Mouse (Mus musculus): ENCODE data around the gene Entpd4b. TPM values are rescaled to one million over a fixed set of nuclear protein-coding genes. Genes with fewer than 3 reads are reported as not detected.
"Not testable (repeated sequence)": the region's sequence is repeated elsewhere in the genome, so short reads cannot be mapped to it uniquely, and the experiment has no call there.

The Entpd4b gene
- polyA plus RNA-seq, 2 experiments, result 17.7 to 19.0 TPM

GRCm38 (mm10) chr14:69542695-69543094, 12.5 kb upstream of the Entpd4b start:
- not testable (repeated sequence) for H3K9ac ChIP-seq (ENCODE audit: low read depth, low read length, severe bottlenecking); H3K36me3 ChIP-seq (ENCODE audit: control insufficient read depth, insufficient read depth, low read length); H3K4me1 ChIP-seq (ENCODE audit: control insufficient read depth, insufficient read depth, low read length); H3K27ac ChIP-seq (replicated peaks; ENCODE audit: low read depth, low read length); H3K27me3 ChIP-seq (ENCODE audit: control insufficient read depth, insufficient read depth, low read length); H3K9me3 ChIP-seq (ENCODE audit: control insufficient read depth, low read length); DNase-seq (ENCODE audit: low spot score); H3K4me2 ChIP-seq (replicated peaks; ENCODE audit: low read depth, low read length, severe bottlenecking); ATAC-seq (ENCODE audit: low FRiP score, low read depth); H3K4me3 ChIP-seq (replicated peaks; ENCODE audit: low read length)
- no CpG with 5 or more reads among the region's 7 CpGs for WGBS

GRCm38 (mm10) chr14:69544033-69544432, 11.2 kb upstream of the Entpd4b start:
- H3K9ac ChIP-seq (ENCODE audit: low read depth, low read length, severe bottlenecking); H3K9me3 ChIP-seq (ENCODE audit: control insufficient read depth, low read length); H3K27ac ChIP-seq (replicated peaks; ENCODE audit: low read depth, low read length); H3K4me1 ChIP-seq (ENCODE audit: control insufficient read depth, insufficient read depth, low read length); DNase-seq (ENCODE audit: low spot score); H3K4me3 ChIP-seq (replicated peaks; ENCODE audit: low read length); H3K4me2 ChIP-seq (replicated peaks; ENCODE audit: low read depth, low read length, severe bottlenecking); ATAC-seq (ENCODE audit: low FRiP score, low read depth); H3K36me3 ChIP-seq (ENCODE audit: control insufficient read depth, insufficient read depth, low read length); H3K27me3 ChIP-seq (ENCODE audit: control insufficient read depth, insufficient read depth, low read length): not testable (repeated sequence)
- WGBS, result no CpG with 5 or more reads among the region's 7 CpGs

- DNase-seq (ENCODE audit: low spot score); H3K9me3 ChIP-seq (ENCODE audit: control insufficient read depth, low read length); H3K4me2 ChIP-seq (replicated peaks; ENCODE audit: low read depth, low read length, severe bottlenecking); H3K27ac ChIP-seq (replicated peaks; ENCODE audit: low read depth, low read length); ATAC-seq (ENCODE audit: low FRiP score, low read depth); H3K9ac ChIP-seq (ENCODE audit: low read depth, low read length, severe bottlenecking); H3K36me3 ChIP-seq (ENCODE audit: control insufficient read depth, insufficient read depth, low read length); H3K4me3 ChIP-seq (replicated peaks; ENCODE audit: low read length); H3K4me1 ChIP-seq (ENCODE audit: control insufficient read depth, insufficient read depth, low read length); H3K27me3 ChIP-seq (ENCODE audit: control insufficient read depth, insufficient read depth, low read length): not testable (repeated sequence)
- WGBS, result no CpG with 5 or more reads among the region's 2 CpGs
Observed at GRCm38 (mm10) chr14:69545052-69545451, 10.2 kb upstream of the Entpd4b start.

GRCm38 (mm10) chr14:69547310-69547709, 7.9 kb upstream of the Entpd4b start:
- not testable (repeated sequence) for H3K9me3 ChIP-seq (ENCODE audit: control insufficient read depth, low read length); H3K4me2 ChIP-seq (replicated peaks; ENCODE audit: low read depth, low read length, severe bottlenecking); ATAC-seq (ENCODE audit: low FRiP score, low read depth); H3K4me3 ChIP-seq (replicated peaks; ENCODE audit: low read length); H3K4me1 ChIP-seq (ENCODE audit: control insufficient read depth, insufficient read depth, low read length); H3K27me3 ChIP-seq (ENCODE audit: control insufficient read depth, insufficient read depth, low read length); H3K9ac ChIP-seq (ENCODE audit: low read depth, low read length, severe bottlenecking); DNase-seq (ENCODE audit: low spot score); H3K27ac ChIP-seq (replicated peaks; ENCODE audit: low read depth, low read length); H3K36me3 ChIP-seq (ENCODE audit: control insufficient read depth, insufficient read depth, low read length)
- WGBS, result no CpG with 5 or more reads among the region's 4 CpGs

GRCm38 (mm10) chr14:69556820-69557219, 1.6 kb downstream of the Entpd4b start:
- ATAC-seq (ENCODE audit: low FRiP score, low read depth); H3K9ac ChIP-seq (ENCODE audit: low read depth, low read length, severe bottlenecking); H3K27ac ChIP-seq (replicated peaks; ENCODE audit: low read depth, low read length): not testable (repeated sequence)

GRCm38 (mm10) chr14:69557550-69557949, 2.3 kb downstream of the Entpd4b start:
- no CpG with 5 or more reads among the region's 14 CpGs for WGBS

More at GRCm38 (mm10) chr14:69556820-69557219, 1.6 kb downstream of the Entpd4b start:
- not testable (repeated sequence) for H3K4me2 ChIP-seq (replicated peaks; ENCODE audit: low read depth, low read length, severe bottlenecking); H3K4me1 ChIP-seq (ENCODE audit: control insufficient read depth, insufficient read depth, low read length); H3K9me3 ChIP-seq (ENCODE audit: control insufficient read depth, low read length); DNase-seq (ENCODE audit: low spot score); H3K4me3 ChIP-seq (replicated peaks; ENCODE audit: low read length); H3K27me3 ChIP-seq (ENCODE audit: control insufficient read depth, insufficient read depth, low read length); H3K36me3 ChIP-seq (ENCODE audit: control insufficient read depth, insufficient read depth, low read length)
- WGBS, result no CpG with 5 or more reads among the region's 8 CpGs

More at GRCm38 (mm10) chr14:69557550-69557949, 2.3 kb downstream of the Entpd4b start:
- H3K27me3 ChIP-seq (ENCODE audit: control insufficient read depth, insufficient read depth, low read length); H3K4me2 ChIP-seq (replicated peaks; ENCODE audit: low read depth, low read length, severe bottlenecking); H3K36me3 ChIP-seq (ENCODE audit: control insufficient read depth, insufficient read depth, low read length); H3K9me3 ChIP-seq (ENCODE audit: control insufficient read depth, low read length); H3K4me1 ChIP-seq (ENCODE audit: control insufficient read depth, insufficient read depth, low read length); ATAC-seq (ENCODE audit: low FRiP score, low read depth); H3K27ac ChIP-seq (replicated peaks; ENCODE audit: low read depth, low read length); H3K9ac ChIP-seq (ENCODE audit: low read depth, low read length, severe bottlenecking); H3K4me3 ChIP-seq (replicated peaks; ENCODE audit: low read length); DNase-seq (ENCODE audit: low spot score): not testable (repeated sequence)

Other genes starting within 250 kb of the Entpd4b start
- gene Gm16867, start 52.1 kb upstream of the Entpd4b start, polyA plus RNA-seq (2012; rRNA removed), result 0.04 TPM in 1 of 2 replicates, not detected in the other
- gene Gm16867, start 52.1 kb upstream of the Entpd4b start, polyA plus RNA-seq (2014; fragmentation: Nextera tagmentation; extraction: Ambion mirVana), result not detected in 2 replicates
- not detected in 2 replicates for gene Gm27179, start 42.9 kb upstream of the Entpd4b start, polyA plus RNA-seq (2012; rRNA removed)
- not detected in 2 replicates for gene Gm27179, start 42.9 kb upstream of the Entpd4b start, polyA plus RNA-seq (2014; fragmentation: Nextera tagmentation; extraction: Ambion mirVana)